Mouse (Mus musculus) stomach, postnatal 0 days (tissue): Measurements from ENCODE around the gene Sprr2h. TPM values are rescaled to one million over a fixed set of nuclear protein-coding genes. Genes with fewer than 3 reads are reported as not detected.

Experiments
- ATAC-seq: fragments of 200-750 bp; cut with Nextera tagmentation; 2 replicates; pipeline ENCODE4 v1.8.0; 2017; ENCODE audit not compliant: low FRiP score, low TSS enrichment
- DNase-seq: peaks from one replicate; pipeline ENCODE4 v3.0.0-alpha.2; 2016; ENCODE audit warnings: low spot score
- H3K27ac ChIP-seq: fragments of 300-500 bp; sonication (generic); replicated peaks from 2 replicates; pipeline ENCODE4 v1.5.1; 2014; ENCODE audit warnings: mild to moderate bottlenecking, control low read depth
- H3K27me3 ChIP-seq: fragments of 300-500 bp; sonication (generic); 2 replicates; pipeline ENCODE4 v1.6.1; 2014; ENCODE audit warnings: low read length; ENCODE audit not compliant: control insufficient read depth, insufficient read depth
- H3K36me3 ChIP-seq: fragments of 300-500 bp; sonication (generic); 2 replicates; pipeline ENCODE4 v1.6.1; 2014; ENCODE audit warnings: low read length, mixed read lengths; ENCODE audit not compliant: control insufficient read depth, insufficient read depth
- H3K4me1 ChIP-seq: fragments of 300-500 bp; sonication (generic); replicated peaks from 2 replicates; pipeline ENCODE4 v1.6.1; 2014; ENCODE audit warnings: antibody characterized with exemption; ENCODE audit not compliant: control insufficient read depth, insufficient read depth
- H3K4me2 ChIP-seq: fragments of 300-500 bp; sonication (generic); replicated peaks from 2 replicates; pipeline ENCODE4 v1.6.1; 2014; ENCODE audit warnings: low read depth, mild to moderate bottlenecking, control low read depth, moderate library complexity
- H3K4me3 ChIP-seq: fragments of 300-500 bp; sonication (generic); 2 replicates; pipeline ENCODE4 v1.5.1; 2014; ENCODE audit warnings: low read depth, low read length, control low read depth
- H3K9ac ChIP-seq: fragments of 300-500 bp; sonication (generic); 2 replicates; pipeline ENCODE4 v1.6.1; 2014; ENCODE audit warnings: mild to moderate bottlenecking, low read length, control low read depth, mixed read lengths
- H3K9me3 ChIP-seq: fragments of 300-500 bp; sonication (generic); 2 replicates; pipeline ENCODE4 v1.6.1; 2016; ENCODE audit warnings: low read length; ENCODE audit not compliant: control insufficient read depth
- CTCF ChIP-seq: IDR thresholded peaks from 2 replicates; pipeline ENCODE4 v1.5.1; 2016; ENCODE audit warnings: antibody characterized with exemption, low read depth, mild to moderate bottlenecking, moderate library complexity
- EP300 ChIP-seq: optimal IDR thresholded peaks from 2 replicates; pipeline ENCODE3; 2016; ENCODE audit warnings: antibody characterized with exemption
- WGBS: fragments of 180-500 bp; shearing (Covaris S2); extraction: QIAGEN DNeasy Blood & Tissue Kit; methylation state at CpG from one replicate; pipeline ENCODE4 v1.1.7; 2014; 5-methylcytosine and 5-hydroxymethylcytosine counted together
- polyA plus RNA-seq: library from polyadenylated mRNA; unstranded; fragments of >200 nt; fragmentation: Nextera tagmentation; extraction: Ambion mirVana; gene quantifications from 2 replicates; pipeline ENCODE4 v1.2.1, GENCODE M21; 2015

Sprr2h gene
- polyA plus RNA-seq, 1 experiment from 2014 or later, result 2.1 TPM

DNA sequence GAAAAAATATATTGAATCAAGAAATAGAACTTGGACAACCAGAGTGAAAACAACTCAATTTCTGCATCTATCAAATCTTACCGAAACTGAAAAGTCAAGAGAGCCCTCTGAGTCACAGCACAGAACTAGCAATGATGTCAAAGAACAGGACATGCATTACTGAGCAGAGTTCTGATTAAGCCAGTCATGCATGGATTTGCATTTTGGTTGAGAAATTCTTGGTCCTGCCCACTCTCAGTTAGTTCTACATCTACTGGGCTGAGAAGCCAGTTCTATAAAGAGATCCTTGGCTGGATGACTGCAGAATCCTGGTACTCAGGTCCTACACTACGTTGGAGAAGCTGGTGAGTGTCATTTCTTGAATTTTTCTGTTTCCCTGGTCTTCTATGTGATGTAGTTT lies 11.9 kb upstream of the Sprr2h start:
- ATAC-seq (no peak), DNase-seq (no peak)
- Histone ChIP-seq H3K27me3 (no peaks in the 10 kb centered on the region), H3K27ac (no peak overlapping the region), H3K9ac (no peak overlapping the region), H3K4me1 (no peaks in the 10 kb centered on the region), H3K9me3 (no peaks in the 10 kb centered on the region), H3K4me3 (no peak overlapping the region), H3K4me2 (no peak overlapping the region), H3K36me3 (no peaks in the 10 kb centered on the region)
- 70% methylated on average over 2 of the region's 2 CpGs for WGBS
- no peak for TF ChIP-seq CTCF
- TF ChIP-seq EP300, result no peak

DNA sequence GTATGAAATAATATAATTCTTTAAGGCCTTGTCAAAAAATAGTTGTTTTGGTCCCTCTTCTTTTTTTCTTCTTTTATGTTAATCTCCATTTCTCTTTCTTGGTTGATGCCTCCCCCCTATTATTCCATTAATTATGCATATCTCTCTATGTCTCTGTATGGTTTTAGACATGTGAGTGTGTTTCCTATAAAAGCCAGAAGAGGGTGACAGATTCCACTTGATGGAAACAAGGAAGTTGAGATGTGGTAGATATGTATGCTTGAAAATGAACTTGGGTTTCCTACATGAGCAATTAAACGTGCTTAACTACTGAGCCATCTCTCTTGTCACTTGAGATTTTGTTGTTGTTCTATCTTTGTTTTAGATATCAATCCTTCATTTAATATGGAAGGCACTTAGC lies 8.8 kb downstream of the Sprr2h start:
- Histone ChIP-seq H3K4me3 (no peak overlapping the region), H3K36me3 (no peaks in the 10 kb centered on the region), H3K9me3 (no peaks in the 10 kb centered on the region), H3K27ac (no peak overlapping the region), H3K4me2 (no peak overlapping the region), H3K27me3 (no peaks in the 10 kb centered on the region), H3K4me1 (no peaks in the 10 kb centered on the region), H3K9ac (no peak overlapping the region)
- WGBS, result 48% methylated on average over 1 of the region's 1 CpGs
- no peak for ATAC-seq
- no peak for TF ChIP-seq EP300
- peak; percentile 73 for TF ChIP-seq CTCF
- DNase-seq, result no peak

DNA sequence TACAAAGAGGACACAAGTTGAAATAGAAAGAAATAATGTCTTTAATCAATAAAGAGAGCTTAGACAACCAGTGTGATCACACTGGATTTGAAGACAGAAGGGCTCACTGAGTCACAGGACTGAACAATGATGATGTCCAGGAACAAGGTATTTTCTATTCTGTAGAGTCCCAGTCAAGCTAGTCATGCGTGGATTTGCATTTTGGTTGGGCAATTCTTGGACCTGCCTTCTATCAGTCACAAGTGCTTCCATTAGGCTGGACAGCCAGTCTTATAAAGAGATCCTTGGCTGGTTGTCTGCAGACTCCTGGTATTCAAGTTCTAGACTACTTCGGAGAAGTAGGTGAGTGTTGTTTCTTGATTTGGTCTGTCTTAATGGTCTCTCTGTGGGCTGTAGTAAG lies 22.2 kb downstream of the Sprr2h start, which contains the start of gene Sprr2i:
Gene Sprr2i, plus strand, starts transcription at position 301 of the 400 bp plus-strand sequence.
- Histone ChIP-seq H3K4me2 (no peak within 1 kb of the TSS), H3K27me3 (no peaks in the 10 kb centered on the region), H3K27ac (no peak within 1 kb of the TSS), H3K9me3 (no peaks in the 10 kb centered on the region), H3K4me1 (no peaks in the 10 kb centered on the region), H3K9ac (no peak within 1 kb of the TSS), H3K36me3 (no peaks in the 10 kb centered on the region), H3K4me3 (no peak within 1 kb of the TSS)
- ATAC-seq, result no peak
- WGBS, result 93% methylated on average over 2 of the region's 2 CpGs
- no peak for TF ChIP-seq CTCF
- TF ChIP-seq EP300, result no peak
- no peak for DNase-seq

DNA sequence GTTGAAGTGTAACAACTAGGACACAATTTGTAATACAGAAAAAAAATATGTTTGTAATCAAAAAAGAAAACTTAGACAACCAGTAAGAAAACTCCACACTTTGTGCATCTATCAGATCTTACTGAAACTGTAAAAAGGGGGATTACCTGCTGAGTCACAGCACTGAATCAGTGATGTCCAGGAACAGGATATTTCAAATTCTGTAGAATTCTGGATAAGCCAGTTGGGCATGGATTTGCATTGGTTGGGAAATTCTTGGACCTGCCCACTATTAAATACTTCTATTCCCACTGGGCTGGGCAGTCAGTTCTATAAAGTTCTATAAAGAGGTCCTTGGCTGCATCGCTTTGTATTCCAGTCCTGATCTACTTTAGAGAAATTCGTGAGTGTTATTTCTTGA lies 32.3 kb downstream of the Sprr2h start, which contains the start of gene Sprr2j-ps:
Gene Sprr2j-ps, plus strand, starts transcription at position 301 of the 400 bp plus-strand sequence.
- Histone ChIP-seq H3K27me3 (no peaks in the 10 kb centered on the region), H3K9me3 (no peaks in the 10 kb centered on the region), H3K4me3 (no peak within 1 kb of the TSS), H3K9ac (no peak within 1 kb of the TSS), H3K4me1 (no peaks in the 10 kb centered on the region), H3K4me2 (no peak within 1 kb of the TSS), H3K27ac (no peak within 1 kb of the TSS), H3K36me3 (no peaks in the 10 kb centered on the region)
- DNase-seq (no peak), ATAC-seq (no peak)
- TF ChIP-seq EP300 (no peak), CTCF (no peak)
- 86% methylated on average over 2 of the region's 2 CpGs for WGBS

DNA sequence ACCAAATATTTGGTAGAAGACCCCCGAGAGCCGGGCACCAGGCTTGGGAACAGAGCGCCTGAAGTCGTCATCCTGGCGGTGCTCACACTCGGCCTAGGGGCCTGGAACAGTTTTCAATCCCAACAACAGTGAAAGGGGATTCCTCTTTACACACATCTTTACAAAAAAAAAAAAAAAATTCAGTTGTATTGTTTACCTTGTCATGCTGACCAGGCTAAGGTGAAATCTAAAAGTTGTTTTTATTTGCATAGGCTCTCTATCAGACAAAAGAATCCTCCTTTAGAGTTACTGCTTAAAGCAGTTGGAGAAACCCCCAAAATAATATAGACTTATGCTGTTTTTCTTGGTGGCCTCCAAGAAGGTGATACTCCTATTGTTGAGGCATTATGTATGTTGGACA lies 43.8 kb downstream of the Sprr2h start, which contains the start of gene Gm9774:
Gene Gm9774, minus strand, starts transcription at position 101 of the 400 bp plus-strand sequence.
- H3K4me1 ChIP-seq, result no peaks in the 10 kb centered on the region
- no peaks in the 10 kb centered on the region for H3K9me3 ChIP-seq
- no peak within 1 kb of the TSS for H3K4me3 ChIP-seq
- TF ChIP-seq EP300 (no peak), CTCF (no peak)
- no peak for ATAC-seq
- no peak within 1 kb of the TSS for H3K9ac ChIP-seq
- no peak for DNase-seq
- H3K36me3 ChIP-seq, result no peaks in the 10 kb centered on the region
- no peak within 1 kb of the TSS for H3K4me2 ChIP-seq
- 94% methylated on average over 6 of the region's 6 CpGs for WGBS
- H3K27ac ChIP-seq, result no peak within 1 kb of the TSS
- no peaks in the 10 kb centered on the region for H3K27me3 ChIP-seq

DNA sequence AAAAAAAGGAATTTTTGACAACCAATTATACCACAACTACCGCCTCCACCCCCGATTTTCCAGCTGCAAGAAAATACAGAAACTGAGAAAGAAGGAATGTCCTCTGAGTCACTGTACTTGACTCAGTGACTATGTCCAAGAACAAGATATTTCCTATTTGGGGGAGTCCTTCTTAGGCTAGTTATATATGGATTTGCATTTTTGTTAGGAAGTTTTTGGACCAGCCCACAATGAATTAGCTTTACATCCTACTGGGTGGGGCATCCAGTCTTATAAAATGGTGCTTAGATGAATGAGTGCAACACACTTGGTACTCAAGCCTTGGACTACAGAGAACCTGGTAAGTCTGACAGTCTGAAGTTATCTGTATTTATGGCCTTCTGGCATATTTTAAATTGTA lies 46.8 kb downstream of the Sprr2h start, which contains the start of gene Sprr2k:
Gene Sprr2k, plus strand, starts transcription at position 301 of the 400 bp plus-strand sequence.
- no peak for TF ChIP-seq EP300
- TF ChIP-seq CTCF, result no peak
- Histone ChIP-seq H3K4me1 (no peaks in the 10 kb centered on the region), H3K36me3 (no peaks in the 10 kb centered on the region), H3K27ac (no peak within 1 kb of the TSS), H3K4me2 (no peak within 1 kb of the TSS), H3K9ac (no peak within 1 kb of the TSS), H3K9me3 (no peaks in the 10 kb centered on the region), H3K27me3 (no peaks in the 10 kb centered on the region), H3K4me3 (no peak within 1 kb of the TSS)
- WGBS, result 83% methylated on average over 2 of the region's 2 CpGs
- no peak for DNase-seq
- no peak for ATAC-seq

Other genes with a start within 250 kb of the Sprr2h start
- not detected in 2 replicates for gene Lelp1, start 242.9 kb upstream of the Sprr2h start, polyA plus RNA-seq
- gene Sprr2a1, start 169.9 kb upstream of the Sprr2h start, polyA plus RNA-seq, result 181 and 190 TPM in 2 replicates
- gene Sprr2a2, start 169.8 kb upstream of the Sprr2h start, polyA plus RNA-seq, result 13,620 and 14,516 TPM in 2 replicates
- 712 and 819 TPM in 2 replicates for gene Sprr2a3, start 100.3 kb upstream of the Sprr2h start, polyA plus RNA-seq
- gene Sprr2b, start 69.1 kb upstream of the Sprr2h start, polyA plus RNA-seq, result 20.8 and 22.8 TPM in 2 replicates
- 65.0 and 66.5 TPM in 2 replicates for gene Sprr2d, start 46.5 kb upstream of the Sprr2h start, polyA plus RNA-seq
- gene Sprr2e, start 33.5 kb upstream of the Sprr2h start, polyA plus RNA-seq, result 0.33 and 0.47 TPM in 2 replicates
- gene Sprr2f, start 20.5 kb upstream of the Sprr2h start, polyA plus RNA-seq, result 7.4 and 9.2 TPM in 2 replicates
- 24.7 and 26.7 TPM in 2 replicates for gene Sprr2i, start 22.3 kb downstream of the Sprr2h start, polyA plus RNA-seq
- gene Sprr2j-ps, start 32.4 kb downstream of the Sprr2h start, polyA plus RNA-seq, result 52.2 and 58.5 TPM in 2 replicates
- 10.3 and 10.6 TPM in 2 replicates for gene Gm9774, start 43.7 kb downstream of the Sprr2h start, polyA plus RNA-seq
- 8.3 and 9.2 TPM in 2 replicates for gene Sprr2k, start 46.9 kb downstream of the Sprr2h start, polyA plus RNA-seq
- 17.1 and 19.3 TPM in 2 replicates for gene Sprr1b, start 53.1 kb downstream of the Sprr2h start, polyA plus RNA-seq
- gene Sprr3, start 73.0 kb downstream of the Sprr2h start, polyA plus RNA-seq, result 1,930 and 1,986 TPM in 2 replicates
- gene Sprr1a, start 100.2 kb downstream of the Sprr2h start, polyA plus RNA-seq, result 1,567 and 1,571 TPM in 2 replicates
- 1.3 and 1.5 TPM in 2 replicates for gene Sprr4, start 114.8 kb downstream of the Sprr2h start, polyA plus RNA-seq
- gene 2310046K23Rik, start 148.8 kb downstream of the Sprr2h start, polyA plus RNA-seq, result not detected in 2 replicates
- gene Ivl, start 188.1 kb downstream of the Sprr2h start, polyA plus RNA-seq, result 16.6 and 21.1 TPM in 2 replicates
- gene Smcp, start 203.3 kb downstream of the Sprr2h start, polyA plus RNA-seq, result not detected in 2 replicates
- 22.8 and 26.7 TPM in 2 replicates for gene 2210017I01Rik, start 221.8 kb downstream of the Sprr2h start, polyA plus RNA-seq
- gene Lce6a, start 236.0 kb downstream of the Sprr2h start, polyA plus RNA-seq, result 98.3 and 102 TPM in 2 replicates